Comparison of ENCODE assay signal across 9 mouse cellular contexts in the genomic region with DNA sequence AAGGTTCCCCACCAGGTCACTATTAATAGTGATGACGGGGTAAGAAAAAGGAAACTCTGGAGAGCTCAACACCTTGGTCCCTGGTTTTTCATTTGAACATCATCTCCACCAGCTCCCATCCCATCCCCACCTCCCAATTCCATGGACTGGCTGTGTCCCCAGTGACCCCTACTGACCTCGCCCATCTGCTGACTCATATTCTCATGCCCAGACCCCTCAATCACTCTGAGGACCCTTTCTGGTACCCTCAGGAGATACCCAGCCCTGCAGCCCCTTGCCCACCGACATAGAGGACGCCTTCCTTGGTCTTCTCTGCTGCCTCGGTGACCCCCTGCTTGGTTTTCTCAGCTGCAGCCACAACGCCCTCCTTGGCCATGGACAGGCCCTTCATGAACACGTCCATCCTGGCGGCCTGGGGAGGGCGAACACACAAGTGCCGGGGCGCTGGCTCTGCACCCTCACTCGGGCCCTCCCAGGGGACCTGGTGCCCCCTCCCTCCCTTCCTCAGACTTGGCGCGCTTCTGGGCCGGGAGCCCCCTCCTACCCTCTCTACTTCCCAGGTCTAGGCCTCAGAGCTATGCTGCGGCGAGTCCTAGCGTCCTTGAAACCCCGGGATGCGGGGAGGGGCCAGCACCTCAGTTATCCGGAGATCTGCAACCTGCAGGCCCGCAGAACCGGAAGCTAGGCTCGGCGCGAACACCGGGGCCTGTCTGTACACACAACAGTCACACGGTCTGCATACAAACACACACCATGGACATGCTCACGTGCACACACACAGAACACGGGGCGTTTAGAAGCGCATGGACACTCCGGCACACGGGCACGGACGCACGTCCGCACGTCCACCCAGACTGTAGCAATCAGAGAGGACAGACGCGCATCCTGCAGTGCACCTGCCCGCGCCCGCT. TPM values are rescaled to one million over a fixed set of nuclear protein-coding genes. Genes with fewer than 3 reads are reported as not detected.
A peak's percentile ranks its signal among the peaks of the same experiment; 100 is the strongest.
DNase-seq lines count a peak whose midpoint lies in the region; ATAC-seq and TF ChIP-seq lines count a peak whose summit lies in the region.
"Had no signal": no experiment of that assay in that cellular context is flagged by ENCODE, and none has a peak within 500 bp of the region (broad histone marks: within the 10 kb centered on the region; RNA-seq: fewer than 3 reads in every experiment).

No protein-coding gene starts in this region.

- no peak for TF ChIP-seq CTCF in bone marrow macrophage, adult 2 months (IDR thresholded peaks at IDR 0.05; ENCODE audit: low read depth, low read length)
- TF ChIP-seq CTCF in stomach, postnatal 0 days (IDR thresholded peaks at IDR 0.05; ENCODE audit: low read depth), result no peak

- no peak for DNase-seq in kidney, postnatal 36 days
- no peak for DNase-seq in stomach, postnatal 0 days (ENCODE audit: low spot score)
- DNase-seq in kidney, postnatal 10 days, result no peak
- DNase-seq in heart, postnatal 10 days, result no peak

- H3K4me1 ChIP-seq in kidney, embryonic 16.5 days (ENCODE audit: insufficient read depth, low read length), result peaks cover 6% of the 10 kb centered on the region
- no peaks in the 10 kb centered on the region for H3K4me1 ChIP-seq in bone marrow macrophage, adult 2 months (ENCODE audit: control insufficient read depth, insufficient read depth, low read length)
- H3K4me1 ChIP-seq in embryonic facial prominence, embryonic 12.5 days, result peaks cover 12% of the 10 kb centered on the region
- H3K4me1 ChIP-seq in limb, embryonic 12.5 days (replicated peaks), result peaks cover 16% of the 10 kb centered on the region
- no peaks in the 10 kb centered on the region for H3K4me1 ChIP-seq in stomach, postnatal 0 days (replicated peaks; ENCODE audit: control insufficient read depth, insufficient read depth)

- peak overlapping the region; percentile 41 for H3K4me2 ChIP-seq in kidney, embryonic 16.5 days (replicated peaks; ENCODE audit: low read depth, low read length)
- peak overlapping the region; percentile 64 for H3K4me2 ChIP-seq in embryonic facial prominence, embryonic 12.5 days (replicated peaks)
- peak overlapping the region; percentile 61 for H3K4me2 ChIP-seq in limb, embryonic 12.5 days
- H3K4me2 ChIP-seq in stomach, postnatal 0 days (replicated peaks; ENCODE audit: low read depth), result peak overlapping the region; percentile 37

- ATAC-seq in kidney, embryonic 16.5 days (ENCODE audit: low FRiP score, low TSS enrichment), result 0 out of 2 replicates have a peak, but pooled peaks have one; percentile 54
- 0 out of 2 replicates have a peak, but pooled peaks have one; percentile 28 for ATAC-seq in embryonic facial prominence, embryonic 12.5 days (ENCODE audit: insufficient number of reproducible peaks, insufficient read depth, low FRiP score, low TSS enrichment)
- ATAC-seq in limb, embryonic 12.5 days (ENCODE audit: insufficient number of reproducible peaks, insufficient read depth, low FRiP score, low TSS enrichment, low read depth), result no peak
- ATAC-seq in stomach, postnatal 0 days (ENCODE audit: low FRiP score, low TSS enrichment), result 0 out of 2 replicates have a peak, but pooled peaks have one; percentile 36

- no peaks in the 10 kb centered on the region for H3K9me3 ChIP-seq in kidney, embryonic 16.5 days (ENCODE audit: low read length)
- H3K9me3 ChIP-seq in embryonic facial prominence, embryonic 12.5 days, result no peaks in the 10 kb centered on the region
- no peaks in the 10 kb centered on the region for H3K9me3 ChIP-seq in limb, embryonic 12.5 days
- no peaks in the 10 kb centered on the region for H3K9me3 ChIP-seq in stomach, postnatal 0 days (ENCODE audit: control insufficient read depth, low read length)

- no peak overlapping the region for H3K27ac ChIP-seq in kidney, embryonic 16.5 days (ENCODE audit: low read length)
- H3K27ac ChIP-seq in bone marrow macrophage, adult 2 months (ENCODE audit: insufficient read depth, low read depth, low read length), result no peak overlapping the region
- no peak overlapping the region for H3K27ac ChIP-seq in embryonic facial prominence, embryonic 12.5 days
- no peak overlapping the region for H3K27ac ChIP-seq in limb, embryonic 12.5 days
- no peak overlapping the region for H3K27ac ChIP-seq in stomach, postnatal 0 days (replicated peaks)

- H3K9ac ChIP-seq in kidney, embryonic 16.5 days (replicated peaks; ENCODE audit: low read length), result no peak overlapping the region
- H3K9ac ChIP-seq in embryonic facial prominence, embryonic 12.5 days, result peak overlapping the region; percentile 24; the same call in 1 of the 2 replicates
- no peak overlapping the region for H3K9ac ChIP-seq in limb, embryonic 12.5 days (replicated peaks)
- no peak overlapping the region for H3K9ac ChIP-seq in stomach, postnatal 0 days (ENCODE audit: low read length)

- no peak for TF ChIP-seq POLR2A in bone marrow macrophage, adult 2 months (IDR thresholded peaks at IDR 0.05; ENCODE audit: borderline replicate concordance, low read depth, low read length)

- 5% methylated on average over 44 of the region's 44 CpGs for WGBS in kidney, embryonic 16.5 days
- WGBS in embryonic facial prominence, embryonic 12.5 days, result 5% methylated on average over 42 of the region's 44 CpGs
- 5% methylated on average over 44 of the region's 44 CpGs for WGBS in limb, embryonic 12.5 days
- 7% methylated on average over 44 of the region's 44 CpGs for WGBS in stomach, postnatal 0 days

- H3K36me3 ChIP-seq in kidney, embryonic 16.5 days (ENCODE audit: insufficient read depth, low read length), result no peaks in the 10 kb centered on the region
- no peaks in the 10 kb centered on the region for H3K36me3 ChIP-seq in embryonic facial prominence, embryonic 12.5 days
- no peaks in the 10 kb centered on the region for H3K36me3 ChIP-seq in limb, embryonic 12.5 days
- H3K36me3 ChIP-seq in stomach, postnatal 0 days (ENCODE audit: control insufficient read depth, insufficient read depth, low read length), result no peaks in the 10 kb centered on the region

- H3K4me3 ChIP-seq in kidney, embryonic 16.5 days (ENCODE audit: low read length), result peak overlapping the region; percentile 33
- peak overlapping the region; percentile 4; the same call in 1 of the 2 replicates for H3K4me3 ChIP-seq in bone marrow macrophage, adult 2 months (ENCODE audit: insufficient read depth, low read length)
- peak overlapping the region; percentile 31 for H3K4me3 ChIP-seq in embryonic facial prominence, embryonic 12.5 days
- peak overlapping the region; percentile 39 for H3K4me3 ChIP-seq in limb, embryonic 12.5 days (replicated peaks)
- peak overlapping the region; percentile 2; the same call in 1 of the 2 replicates for H3K4me3 ChIP-seq in stomach, postnatal 0 days (ENCODE audit: low read depth, low read length)

- TF ChIP-seq EP300 in stomach, postnatal 0 days (optimal IDR thresholded peaks at IDR 0.05), result no peak

- peaks cover 54% of the 10 kb centered on the region for H3K27me3 ChIP-seq in kidney, embryonic 16.5 days (ENCODE audit: insufficient read depth, low read length)
- peaks cover 63% of the 10 kb centered on the region for H3K27me3 ChIP-seq in embryonic facial prominence, embryonic 12.5 days
- H3K27me3 ChIP-seq in limb, embryonic 12.5 days, result peaks cover 80% of the 10 kb centered on the region
- peaks cover 10% of the 10 kb centered on the region; the same call in 1 of the 2 replicates for H3K27me3 ChIP-seq in stomach, postnatal 0 days (ENCODE audit: control insufficient read depth, insufficient read depth, low read length)

- intact Hi-C loops in heart, postnatal 10 days (cut with DNase I), result loop anchor here (10.0 kb wide), 1 partner anchor 51 kb away; no protein-coding TSS in a partner anchor

RNA-seq across cellular contexts. Expression of gene Sncb, which starts 0.9 kb away (rescaled TPM):
- not detected in 2 replicates for polyA plus RNA-seq in kidney, embryonic 16.5 days (2015; fragmentation: Nextera tagmentation; extraction: Ambion mirVana)
- polyA plus RNA-seq in bone marrow macrophage, adult 2 months (2012; ENCODE audit: insufficient read depth, insufficient read length, missing spikeins), result not detected in 2 replicates
- 0.27 and 0.37 TPM in 2 replicates for polyA plus RNA-seq in embryonic facial prominence, embryonic 12.5 days (2016; fragmentation: Nextera tagmentation; extraction: Ambion mirVana)
- polyA plus RNA-seq in limb, embryonic 12.5 days (2016; fragmentation: Nextera tagmentation; extraction: Ambion mirVana), result not detected in 2 replicates
- 0.29 and 0.61 TPM in 2 replicates for polyA plus RNA-seq in stomach, postnatal 0 days (2015; fragmentation: Nextera tagmentation; extraction: Ambion mirVana)
- not detected for total RNA-seq in heart, postnatal 10 days (2021)

RNA-seq across cellular contexts. Expression of gene Gprin1, which starts 15.9 kb away (rescaled TPM):
- polyA plus RNA-seq in kidney, embryonic 16.5 days (2015; fragmentation: Nextera tagmentation; extraction: Ambion mirVana), result 0.06 and 0.09 TPM in 2 replicates
- polyA plus RNA-seq in bone marrow macrophage, adult 2 months (2012; ENCODE audit: insufficient read depth, insufficient read length, missing spikeins), result not detected in 2 replicates
- polyA plus RNA-seq in embryonic facial prominence, embryonic 12.5 days (2016; fragmentation: Nextera tagmentation; extraction: Ambion mirVana), result 2.1 and 4.2 TPM in 2 replicates
- polyA plus RNA-seq in limb, embryonic 12.5 days (2016; fragmentation: Nextera tagmentation; extraction: Ambion mirVana), result 0.45 and 0.51 TPM in 2 replicates
- 0.27 and 0.31 TPM in 2 replicates for polyA plus RNA-seq in stomach, postnatal 0 days (2015; fragmentation: Nextera tagmentation; extraction: Ambion mirVana)
- total RNA-seq in heart, postnatal 10 days (2021), result under 1 TPM; 0.05 to 0.10 TPM

RNA-seq across cellular contexts. Expression of gene Eif4e1b, which starts 18.3 kb away (rescaled TPM):
- polyA plus RNA-seq in kidney, embryonic 16.5 days (2015; fragmentation: Nextera tagmentation; extraction: Ambion mirVana), result not detected in 2 replicates
- not detected in 2 replicates for polyA plus RNA-seq in bone marrow macrophage, adult 2 months (2012; ENCODE audit: insufficient read depth, insufficient read length, missing spikeins)
- polyA plus RNA-seq in embryonic facial prominence, embryonic 12.5 days (2016; fragmentation: Nextera tagmentation; extraction: Ambion mirVana), result not detected in 2 replicates
- not detected in 2 replicates for polyA plus RNA-seq in limb, embryonic 12.5 days (2016; fragmentation: Nextera tagmentation; extraction: Ambion mirVana)
- not detected in 2 replicates for polyA plus RNA-seq in stomach, postnatal 0 days (2015; fragmentation: Nextera tagmentation; extraction: Ambion mirVana)
- not detected for total RNA-seq in heart, postnatal 10 days (2021)
- total RNA-seq: left cerebral cortex, postnatal 14 days had no signal

RNA-seq across cellular contexts. Expression of gene Tspan17, which starts 23.6 kb away (rescaled TPM):
- polyA plus RNA-seq in kidney, embryonic 16.5 days (2015; fragmentation: Nextera tagmentation; extraction: Ambion mirVana), result 12.6 and 14.3 TPM in 2 replicates
- polyA plus RNA-seq in bone marrow macrophage, adult 2 months (2012; ENCODE audit: insufficient read depth, insufficient read length, missing spikeins), result 52.0 and 67.7 TPM in 2 replicates
- polyA plus RNA-seq in embryonic facial prominence, embryonic 12.5 days (2016; fragmentation: Nextera tagmentation; extraction: Ambion mirVana), result 9.9 and 13.2 TPM in 2 replicates
- polyA plus RNA-seq in limb, embryonic 12.5 days (2016; fragmentation: Nextera tagmentation; extraction: Ambion mirVana), result 3.8 and 4.1 TPM in 2 replicates
- 15.4 and 16.8 TPM in 2 replicates for polyA plus RNA-seq in stomach, postnatal 0 days (2015; fragmentation: Nextera tagmentation; extraction: Ambion mirVana)
- 10 to 100 TPM in 1 of 2 experiments, 1 to 10 TPM in 1; 10.0 to 14.3 TPM for total RNA-seq in heart, postnatal 10 days (2021)
